ENCODE assay signal across 29 mouse cellular contexts in the genomic region with DNA sequence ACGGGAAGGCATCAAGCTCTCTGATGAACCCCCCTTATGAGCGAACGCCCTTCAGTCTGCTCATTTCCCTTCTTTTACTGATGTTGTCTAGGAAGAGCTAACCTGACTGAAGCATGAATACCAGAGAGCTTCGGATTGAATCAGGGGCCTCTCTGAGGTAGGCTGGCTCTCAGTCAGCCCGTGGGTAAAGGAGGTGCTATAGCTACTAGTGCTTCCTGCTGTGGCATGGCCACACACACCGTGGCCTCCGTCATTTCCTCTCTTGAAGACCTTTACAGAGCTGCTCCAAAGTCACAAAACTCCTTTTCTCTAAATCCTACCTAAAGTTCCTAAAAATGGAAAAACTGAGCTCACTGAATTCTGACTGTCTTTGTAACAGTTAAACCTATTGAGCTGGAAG.
DNase-seq lines count a peak whose midpoint lies in the region; ATAC-seq and TF ChIP-seq lines count a peak whose summit lies in the region.
"Had no signal": no experiment of that assay in that cellular context is flagged by ENCODE, and none has a peak within 500 bp of the region (broad histone marks: within the 10 kb centered on the region; RNA-seq: fewer than 3 reads in every experiment).

No protein-coding gene starts in this region.

- DNase-seq in 416B (ENCODE audit: low read depth): peak; percentile 32
- peak; percentile 69 for DNase-seq in CD4-positive helper T cell, adult 2 months (ENCODE audit: low read depth, low spot score)
- DNase-seq in limb, embryonic 14.5 days (ENCODE audit: low spot score): no peak
- DNase-seq in spleen, postnatal 36 days (ENCODE audit: low spot score in 2 of 2): no peak
- DNase-seq in hindbrain, embryonic 11.5 days (ENCODE audit: low spot score): no peak
- no peak for DNase-seq in embryo, embryonic 10 days (ENCODE audit: low spot score)
- DNase-seq: adrenal gland, adult 2 months; adrenal gland, postnatal 36 days; cerebellum, adult 9-10 months; forebrain, postnatal 0 days; gastrocnemius, postnatal 10 days; heart, postnatal 4 days; kidney, adult 8-10 months; kidney, postnatal 4 days; layer of hippocampus, postnatal 36 days; left cerebral cortex, postnatal 4 days; right cerebral cortex, postnatal 4 days; thymus, postnatal 14 days had no signal

- no peaks in the 10 kb centered on the region for H3K4me1 ChIP-seq in cortical plate, adult 2 months (ENCODE audit: control insufficient read depth, insufficient read depth, low read length)
- H3K4me1 ChIP-seq in limb, embryonic 14.5 days (ENCODE audit: control insufficient read depth, insufficient read depth, low read length): peaks cover 12% of the 10 kb centered on the region
- no peaks in the 10 kb centered on the region for H3K4me1 ChIP-seq in hindbrain, embryonic 11.5 days (replicated peaks; ENCODE audit: control insufficient read depth, insufficient read depth, low read length)
- H3K4me1 ChIP-seq: heart, embryonic 12.5 days; lung, embryonic 15.5 days; neural tube, embryonic 12.5 days had no signal

- no peak overlapping the region for H3K4me3 ChIP-seq in cortical plate, adult 2 months (ENCODE audit: insufficient read depth, low read length)
- H3K4me3 ChIP-seq in limb, embryonic 14.5 days (replicated peaks; ENCODE audit: low read length): no peak overlapping the region
- no peak overlapping the region for H3K4me3 ChIP-seq in hindbrain, embryonic 11.5 days (ENCODE audit: low read depth, low read length)
- H3K4me3 ChIP-seq: erythroblast, embryonic 14.5 days; heart, embryonic 12.5 days; lung, embryonic 15.5 days; neural tube, embryonic 12.5 days had no signal

- 0 out of 2 replicates have a peak overlapping the region, but pooled peaks have one; percentile 10 for H3K4me2 ChIP-seq in limb, embryonic 14.5 days (replicated peaks; ENCODE audit: low read depth, low read length, severe bottlenecking)
- H3K4me2 ChIP-seq in hindbrain, embryonic 11.5 days (replicated peaks; ENCODE audit: low read depth, low read length): no peak overlapping the region
- H3K4me2 ChIP-seq: heart, embryonic 12.5 days; liver, embryonic 11.5 days; lung, embryonic 15.5 days; midbrain, embryonic 11.5 days; neural tube, embryonic 12.5 days had no signal

- H3K27ac ChIP-seq in cortical plate, adult 2 months (ENCODE audit: insufficient read depth, low read length): peak overlapping the region; percentile 39; the same call in 1 of the 2 replicates
- no peak overlapping the region for H3K27ac ChIP-seq in limb, embryonic 14.5 days (replicated peaks; ENCODE audit: low read depth, low read length)
- H3K27ac ChIP-seq in hindbrain, embryonic 11.5 days (ENCODE audit: low read depth, low read length): no peak overlapping the region
- H3K27ac ChIP-seq: kidney, postnatal 0 days; lung, embryonic 15.5 days; neural tube, embryonic 12.5 days had no signal

- no peak for TF ChIP-seq POLR2A in cortical plate, adult 2 months (IDR thresholded peaks at IDR 0.05; ENCODE audit: extremely low read depth, insufficient read depth, low read length)
- no peak for TF ChIP-seq POLR2A in limb, embryonic 14.5 days (IDR thresholded peaks at IDR 0.05; ENCODE audit: borderline replicate concordance, extremely low read depth, insufficient read depth, insufficient read length)

- H3K9ac ChIP-seq in limb, embryonic 14.5 days (ENCODE audit: low read depth, low read length, severe bottlenecking): no peak overlapping the region
- H3K9ac ChIP-seq in hindbrain, embryonic 11.5 days (ENCODE audit: low read depth, low read length): no peak overlapping the region
- H3K9ac ChIP-seq: forebrain, postnatal 0 days; heart, embryonic 12.5 days; lung, embryonic 15.5 days; neural tube, embryonic 12.5 days had no signal

- TF ChIP-seq CTCF in cortical plate, adult 2 months (IDR thresholded peaks at IDR 0.05; ENCODE audit: extremely low read depth, insufficient read depth, low read length): no peak

- no peaks in the 10 kb centered on the region for H3K9me3 ChIP-seq in limb, embryonic 14.5 days (ENCODE audit: control insufficient read depth, low read length)
- no peaks in the 10 kb centered on the region for H3K9me3 ChIP-seq in hindbrain, embryonic 11.5 days (ENCODE audit: control insufficient read depth, low read length)
- H3K9me3 ChIP-seq: heart, embryonic 12.5 days; lung, embryonic 15.5 days; neural tube, embryonic 12.5 days had no signal

- no peaks in the 10 kb centered on the region for H3K27me3 ChIP-seq in limb, embryonic 14.5 days (ENCODE audit: control insufficient read depth, insufficient read depth, low read length)
- H3K27me3 ChIP-seq in hindbrain, embryonic 11.5 days (ENCODE audit: control insufficient read depth, insufficient read depth, low read length): no peaks in the 10 kb centered on the region
- H3K27me3 ChIP-seq: heart, embryonic 12.5 days; lung, embryonic 15.5 days; neural tube, embryonic 12.5 days had no signal

- no peaks in the 10 kb centered on the region for H3K36me3 ChIP-seq in limb, embryonic 14.5 days (ENCODE audit: control insufficient read depth, insufficient read depth, low read length)
- H3K36me3 ChIP-seq in hindbrain, embryonic 11.5 days (ENCODE audit: control insufficient read depth, insufficient read depth, low read length): no peaks in the 10 kb centered on the region
- H3K36me3 ChIP-seq: lung, embryonic 15.5 days had no signal

- ATAC-seq in limb, embryonic 14.5 days (ENCODE audit: low FRiP score, low read depth): no peak
- no peak for ATAC-seq in hindbrain, embryonic 11.5 days (ENCODE audit: low FRiP score)
- ATAC-seq: forebrain, postnatal 0 days; hindbrain, embryonic 16.5 days; intestine, embryonic 16.5 days; midbrain, embryonic 16.5 days had no signal

- WGBS in limb, embryonic 14.5 days: 47% methylated on average over 7 of the region's 7 CpGs
- 83% methylated on average over 7 of the region's 7 CpGs for WGBS in hindbrain, embryonic 11.5 days

Comparison
In these comparisons a context has a peak if more than half of its experiments do, and no peak if none do; other contexts are left out.
1. DNase-seq: peak in 416B (single experiment) and CD4-positive helper T cell, adult 2 months (single experiment); none in limb, embryonic 14.5 days (single experiment), spleen, postnatal 36 days (0 of 2), hindbrain, embryonic 11.5 days (single experiment) and embryo, embryonic 10 days (single experiment).